Comparison of ENCODE assay signal across 9 mouse cellular contexts in the genomic region with DNA sequence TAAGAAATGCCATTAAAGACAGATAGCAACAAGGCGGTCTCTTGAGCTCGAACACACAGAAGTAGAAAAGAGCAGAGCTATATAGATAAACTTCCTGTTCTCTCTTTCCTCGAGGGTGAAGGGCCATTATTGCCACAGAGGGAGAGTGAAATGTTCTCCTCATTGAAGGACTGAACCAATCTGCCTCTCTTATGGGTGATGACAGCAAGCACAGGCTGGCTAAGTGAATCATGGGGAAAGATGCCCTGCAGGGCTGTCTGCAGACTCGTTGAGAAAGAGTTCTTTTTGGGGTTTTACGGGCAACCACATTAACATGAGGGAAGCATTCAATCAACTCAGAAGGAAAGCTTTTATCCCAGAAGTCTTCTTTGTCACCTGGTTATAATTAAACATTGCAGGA.
"Had no signal": no experiment of that assay in that cellular context is flagged by ENCODE, and none has a peak within 500 bp of the region (broad histone marks: within the 10 kb centered on the region; RNA-seq: fewer than 3 reads in every experiment).

No protein-coding gene starts in this region.

- DNase-seq: lung, adult 18-20 months; lung, embryonic 14.5 days; lung, postnatal 10 days; right cerebral cortex, postnatal 14 days; thymus, adult 2 months; thymus, postnatal 14 days; thymus, postnatal 36 days had no signal

- ATAC-seq: midbrain, embryonic 13.5 days; midbrain, embryonic 16.5 days had no signal
